Mouse (Mus musculus) hindbrain, embryonic 10.5 days (tissue): ENCODE results near the gene Lpgat1. TPM values are rescaled to one million over a fixed set of nuclear protein-coding genes. Genes with fewer than 3 reads are reported as not detected.

ENCODE experiments used
- DNase-seq: peaks from one replicate; pipeline ENCODE4 v3.0.0-alpha.2; 2017; ENCODE audit warnings: low spot score
- H3K27ac ChIP-seq: fragments of 300-500 bp; sonication (generic); 2 replicates; pipeline ENCODE4 v1.5.1; 2016; ENCODE audit warnings: mild to moderate bottlenecking, moderate library complexity
- H3K27me3 ChIP-seq: fragments of 300-500 bp; sonication (generic); 2 replicates; pipeline ENCODE4 v1.6.1; 2016; ENCODE audit warnings: mild to moderate bottlenecking; ENCODE audit not compliant: poor library complexity, insufficient read depth, severe bottlenecking
- H3K36me3 ChIP-seq: fragments of 300-500 bp; sonication (generic); 2 replicates; pipeline ENCODE4 v1.6.1; 2016; ENCODE audit warnings: mild to moderate bottlenecking, moderate library complexity
- H3K4me1 ChIP-seq: fragments of 300-500 bp; sonication (generic); replicated peaks from 2 replicates; pipeline ENCODE4 v1.6.1; 2016; ENCODE audit warnings: mild to moderate bottlenecking
- H3K4me3 ChIP-seq: fragments of 300-500 bp; sonication (generic); 2 replicates; pipeline ENCODE4 v1.5.1; 2016; ENCODE audit warnings: mild to moderate bottlenecking, moderate library complexity
- H3K9me3 ChIP-seq: fragments of 300-500 bp; sonication (generic); 2 replicates; pipeline ENCODE4 v1.6.1; 2016; ENCODE audit warnings: mild to moderate bottlenecking, moderate library complexity
- WGBS: fragments of 180-500 bp; shearing (Covaris S2); methylation state at CpG from one replicate; pipeline ENCODE4 v1.1.7; 2016; 5-methylcytosine and 5-hydroxymethylcytosine counted together
- polyA plus RNA-seq: library from polyadenylated mRNA; unstranded; fragments of >200 nt; fragmentation: Nextera tagmentation; extraction: Ambion mirVana; gene quantifications from 2 replicates; pipeline ENCODE4 v1.2.1, GENCODE M21; 2016

Lpgat1 gene
- polyA plus RNA-seq, 1 experiment from 2014 or later, result 18.5 TPM

DNA sequence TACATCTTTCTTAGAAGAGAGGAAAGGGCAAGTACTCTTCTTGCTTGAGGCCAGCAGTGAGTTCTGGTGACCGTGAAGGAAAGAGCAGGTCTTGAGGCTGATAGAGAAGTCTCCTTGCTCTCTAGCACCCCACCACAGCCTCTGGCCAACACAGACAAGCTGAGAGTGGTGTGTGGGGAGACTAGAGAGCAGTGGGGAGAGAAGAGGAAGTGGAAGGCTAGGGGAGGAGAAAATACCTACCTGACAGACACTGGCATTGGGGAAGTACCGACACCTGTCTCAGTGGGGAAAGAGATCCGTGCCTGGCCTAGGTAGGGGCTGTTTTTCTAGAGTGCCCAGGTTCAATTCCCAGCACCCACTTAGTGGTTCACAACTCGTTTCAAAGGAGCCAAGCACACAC lies 96.6 kb downstream of the Lpgat1 start:
- Histone ChIP-seq H3K9me3 (no peaks in the 10 kb centered on the region), H3K4me3 (no peak overlapping the region), H3K27ac (no peak overlapping the region), H3K36me3 (no peaks in the 10 kb centered on the region), H3K4me1 (peaks cover 16% of the 10 kb centered on the region), H3K27me3 (no peaks in the 10 kb centered on the region)
- no peak for DNase-seq
- WGBS, result 77% methylated on average over 4 of the region's 4 CpGs

DNA sequence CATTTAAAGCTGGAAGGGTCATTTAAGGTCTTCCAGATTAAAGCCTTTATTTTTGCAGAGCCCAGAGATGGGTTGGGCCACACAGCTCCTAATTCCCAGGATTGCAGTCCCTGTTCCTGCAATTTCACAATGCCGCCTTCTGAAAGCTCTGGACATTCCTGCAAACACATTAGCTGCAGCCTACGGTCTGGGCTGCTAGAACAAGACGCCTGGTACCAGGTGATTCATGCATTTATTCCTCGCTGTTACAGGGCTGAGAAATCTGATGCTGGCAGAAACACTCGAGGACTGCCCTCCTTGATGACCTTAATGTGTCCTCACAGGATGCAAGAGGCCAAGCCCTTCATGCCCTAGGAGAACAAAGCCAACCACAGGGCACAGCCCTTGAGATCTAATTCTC lies 97.3 kb downstream of the Lpgat1 start:
- H3K36me3 ChIP-seq, result no peaks in the 10 kb centered on the region
- no peak overlapping the region for H3K4me3 ChIP-seq
- peaks cover 16% of the 10 kb centered on the region for H3K4me1 ChIP-seq
- no peaks in the 10 kb centered on the region for H3K9me3 ChIP-seq
- no peak for DNase-seq
- 50% methylated on average over 5 of the region's 5 CpGs for WGBS
- no peak overlapping the region for H3K27ac ChIP-seq
- H3K27me3 ChIP-seq, result no peaks in the 10 kb centered on the region

GRCm38 (mm10) chr1:191816596-191816995 lies 99.0 kb downstream of the Lpgat1 start:
- Histone ChIP-seq H3K4me1 (peaks cover 26% of the 10 kb centered on the region), H3K9me3 (no peaks in the 10 kb centered on the region), H3K4me3 (no peak overlapping the region), H3K27ac (no peak overlapping the region), H3K36me3 (no peaks in the 10 kb centered on the region), H3K27me3 (no peaks in the 10 kb centered on the region)
- 83% methylated on average over 3 of the region's 3 CpGs for WGBS
- DNase-seq, result no peak

- Histone ChIP-seq H3K36me3 (0 out of 2 replicates have a peak, but pooled peaks cover 3% of the 10 kb centered on the region), H3K27me3 (no peaks in the 10 kb centered on the region), H3K27ac (peak overlapping the region; percentile 62; the same call in 1 of the 2 replicates), H3K9me3 (no peaks in the 10 kb centered on the region), H3K4me3 (no peak overlapping the region), H3K4me1 (peaks cover 35% of the 10 kb centered on the region)
- WGBS, result 39% methylated on average over 19 of the region's 19 CpGs
- DNase-seq, result peak; percentile 87
Measured at GRCm38 (mm10) chr1:191817418-191818144, 99.9 kb downstream of the Lpgat1 start.

DNA sequence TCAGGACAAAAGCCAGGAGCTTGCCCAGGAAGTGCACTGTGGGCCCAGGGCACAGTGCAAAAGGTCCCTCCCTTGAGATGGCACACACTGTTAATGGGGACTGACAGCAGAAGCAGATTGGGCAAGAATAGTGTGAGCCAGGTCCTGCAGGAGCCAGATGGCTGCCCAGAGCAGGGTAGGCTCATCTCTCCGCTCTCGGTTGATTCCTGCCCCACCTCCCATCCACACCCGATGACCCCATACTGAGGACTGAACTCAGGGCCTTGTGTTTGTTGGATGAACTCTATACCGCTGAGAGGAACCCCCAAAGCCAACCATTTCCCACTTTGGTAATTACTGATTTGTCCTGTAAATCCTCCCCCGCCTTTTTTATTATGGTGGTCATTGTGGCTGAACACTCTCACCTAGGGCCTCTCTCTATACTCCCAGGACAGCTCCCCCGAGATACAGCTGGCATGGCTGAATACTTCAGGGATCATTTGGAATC lies 100.6 kb downstream of the Lpgat1 start:
- 48% methylated on average over 6 of the region's 6 CpGs for WGBS

DNA sequence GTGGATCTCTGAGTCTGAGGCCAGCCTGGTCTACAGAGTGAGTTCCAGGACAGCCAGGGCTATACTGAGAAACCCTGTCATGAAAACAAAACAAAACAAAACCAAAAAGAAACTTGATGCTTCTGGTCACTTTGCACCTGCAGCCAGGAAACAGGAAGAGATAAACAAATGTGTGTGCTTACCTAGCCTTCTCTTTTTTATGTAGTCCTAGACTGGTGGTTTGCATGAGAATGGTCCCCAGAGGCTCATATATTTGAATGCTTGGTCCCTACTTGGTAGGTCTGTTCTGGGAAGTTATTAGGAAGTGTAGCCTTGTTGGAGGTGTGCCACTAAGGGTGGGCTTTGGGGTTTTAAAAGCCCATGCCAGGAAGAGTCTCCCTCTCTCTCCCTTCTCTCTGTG lies 101.4 kb downstream of the Lpgat1 start:
- Histone ChIP-seq H3K36me3 (peaks cover 18% of the 10 kb centered on the region), H3K4me3 (no peak overlapping the region), H3K27ac (no peak overlapping the region), H3K4me1 (peaks cover 42% of the 10 kb centered on the region), H3K9me3 (no peaks in the 10 kb centered on the region), H3K27me3 (no peaks in the 10 kb centered on the region)
- DNase-seq, result no peak

More for the DNA sequence above, 100.6 kb downstream of the Lpgat1 start:
- peaks cover 40% of the 10 kb centered on the region for H3K4me1 ChIP-seq
- no peak for DNase-seq
- peak overlapping the region; percentile 62; the same call in 1 of the 2 replicates for H3K27ac ChIP-seq
- H3K9me3 ChIP-seq, result no peaks in the 10 kb centered on the region
- no peak overlapping the region for H3K4me3 ChIP-seq
- no peaks in the 10 kb centered on the region for H3K27me3 ChIP-seq
- H3K36me3 ChIP-seq, result peaks cover 9% of the 10 kb centered on the region

GRCm38 (mm10) chr1:191820951-191821325 lies 103.3 kb downstream of the Lpgat1 start:
- H3K27me3 ChIP-seq, result no peaks in the 10 kb centered on the region
- peak overlapping the region; percentile 98 for H3K27ac ChIP-seq
- DNase-seq, result no peak
- H3K4me1 ChIP-seq, result peaks cover 34% of the 10 kb centered on the region
- H3K9me3 ChIP-seq, result no peaks in the 10 kb centered on the region
- H3K4me3 ChIP-seq, result peak overlapping the region; percentile 91
- peaks cover 37% of the 10 kb centered on the region for H3K36me3 ChIP-seq
- 8% methylated on average over 15 of the region's 15 CpGs for WGBS

GRCm38 (mm10) chr1:191821326-191822091 lies 103.9 kb downstream of the Lpgat1 start, which contains the start of gene Nek2:
TSS of gene Nek2 (plus strand) at chr1:191821444.
- peak; percentile 99 for DNase-seq
- Histone ChIP-seq H3K9me3 (no peaks in the 10 kb centered on the region), H3K27ac (peak within 1 kb of the TSS; percentile 98), H3K4me3 (peak within 1 kb of the TSS; percentile 91), H3K36me3 (peaks cover 43% of the 10 kb centered on the region), H3K4me1 (peaks cover 34% of the 10 kb centered on the region), H3K27me3 (no peaks in the 10 kb centered on the region)
- WGBS, result under 1% methylated on average over 79 of the region's 79 CpGs

DNA sequence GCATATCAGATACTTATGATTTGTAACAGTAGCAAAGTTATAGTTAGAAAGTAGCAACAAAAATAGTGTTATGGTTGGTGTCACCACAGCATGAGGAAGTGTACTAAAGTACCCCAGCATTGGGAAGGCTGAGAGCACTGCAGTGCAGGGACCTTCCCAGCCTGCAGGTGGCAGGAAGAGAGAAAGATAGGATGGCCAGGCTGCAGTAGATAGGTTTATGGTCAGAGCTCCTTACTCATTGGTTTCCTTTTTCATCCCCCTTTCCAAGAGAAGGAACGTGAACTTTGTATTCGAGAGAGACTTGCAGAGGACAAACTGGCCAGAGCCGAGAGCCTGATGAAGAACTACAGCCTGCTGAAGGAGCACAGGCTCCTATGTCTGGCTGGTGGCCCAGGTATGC lies 111.5 kb downstream of the Lpgat1 start:
- Histone ChIP-seq H3K36me3 (peaks cover 99% of the 10 kb centered on the region), H3K4me1 (no peaks in the 10 kb centered on the region), H3K27ac (no peak overlapping the region), H3K27me3 (no peaks in the 10 kb centered on the region), H3K9me3 (no peaks in the 10 kb centered on the region), H3K4me3 (no peak overlapping the region)
- DNase-seq, result no peak
- WGBS, result 85% methylated on average over 3 of the region's 3 CpGs

DNA sequence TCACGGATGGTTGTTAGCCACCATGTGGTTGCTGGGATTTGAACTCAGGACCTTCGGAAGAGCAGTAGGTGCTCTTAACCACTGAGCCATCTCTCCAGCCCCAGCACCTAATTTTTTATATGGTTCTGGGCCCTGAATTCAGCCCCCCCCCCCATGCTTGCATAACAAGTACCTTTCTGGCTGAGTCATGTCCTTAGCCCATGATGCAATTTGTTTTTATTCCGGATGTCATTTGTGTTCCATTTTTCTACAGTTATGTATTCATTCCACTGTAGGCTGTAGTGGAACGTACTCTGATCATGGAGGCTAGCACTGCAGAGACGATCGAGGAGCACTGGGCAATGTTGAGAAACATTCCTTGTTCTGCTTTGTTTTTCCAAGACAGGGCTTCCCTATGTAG lies 115.8 kb downstream of the Lpgat1 start:
- no peak overlapping the region for H3K4me3 ChIP-seq
- H3K4me1 ChIP-seq, result peaks cover 22% of the 10 kb centered on the region
- WGBS, result 95% methylated on average over 6 of the region's 6 CpGs
- H3K36me3 ChIP-seq, result peaks cover 57% of the 10 kb centered on the region
- no peak for DNase-seq
- H3K9me3 ChIP-seq, result no peaks in the 10 kb centered on the region
- no peaks in the 10 kb centered on the region for H3K27me3 ChIP-seq
- no peak overlapping the region for H3K27ac ChIP-seq

Other genes starting within 250 kb of the Lpgat1 start
- gene Dtl, start 142.3 kb upstream of the Lpgat1 start, polyA plus RNA-seq, result 55.7 and 74.0 TPM in 2 replicates
- gene Ints7, start 142.2 kb upstream of the Lpgat1 start, polyA plus RNA-seq, result 67.4 and 73.6 TPM in 2 replicates
- gene Nek2, start 103.6 kb downstream of the Lpgat1 start, polyA plus RNA-seq, result 41.6 and 59.7 TPM in 2 replicates
- 1.3 and 1.6 TPM in 2 replicates for gene Slc30a1, start 188.9 kb downstream of the Lpgat1 start, polyA plus RNA-seq